Mouse (Mus musculus) limb, embryonic 14.5 days (tissue): ENCODE data around the gene Prr5. TPM values are rescaled to one million over a fixed set of nuclear protein-coding genes. Genes with fewer than 3 reads are reported as not detected.

Experiments used
- ATAC-seq: fragments of 200-750 bp; cut with Nextera tagmentation; 2 replicates; pipeline ENCODE4 v1.8.0; 2017; ENCODE audit warnings: low read depth, moderate number of reproducible peaks, moderate TSS enrichment; ENCODE audit not compliant: low FRiP score
- DNase-seq: peaks from one replicate; pipeline ENCODE4 v3.0.0-alpha.2; 2015; ENCODE audit warnings: low spot score
- H3K27ac ChIP-seq: fragments of 300-500 bp; sonication (generic); replicated peaks from 2 replicates; pipeline ENCODE4 v1.5.1; 2014; ENCODE audit warnings: low read depth, mild to moderate bottlenecking, low read length, moderate library complexity, mixed read lengths
- H3K27me3 ChIP-seq: fragments of 300-500 bp; sonication (generic); 2 replicates; pipeline ENCODE4 v1.6.1; 2014; ENCODE audit warnings: low read length, mixed read lengths; ENCODE audit not compliant: control insufficient read depth, insufficient read depth
- H3K36me3 ChIP-seq: fragments of 300-500 bp; sonication (generic); 2 replicates; pipeline ENCODE4 v1.6.1; 2014; ENCODE audit warnings: mild to moderate bottlenecking, low read length, moderate library complexity, mixed read lengths; ENCODE audit not compliant: control insufficient read depth, insufficient read depth
- H3K4me1 ChIP-seq: fragments of 300-500 bp; sonication (generic); 2 replicates; pipeline ENCODE4 v1.6.1; 2014; ENCODE audit warnings: antibody characterized with exemption, low read length, mixed read lengths; ENCODE audit not compliant: control insufficient read depth, insufficient read depth
- H3K4me2 ChIP-seq: fragments of 300-500 bp; sonication (generic); replicated peaks from 2 replicates; pipeline ENCODE4 v1.6.1; 2014; ENCODE audit warnings: low read depth, mild to moderate bottlenecking, low read length, moderate library complexity; ENCODE audit not compliant: severe bottlenecking
- H3K4me3 ChIP-seq: fragments of 300-500 bp; sonication (generic); replicated peaks from 2 replicates; pipeline ENCODE4 v1.5.1; 2014; ENCODE audit warnings: low read length
- H3K9ac ChIP-seq: fragments of 300-500 bp; sonication (generic); 2 replicates; pipeline ENCODE4 v1.6.1; 2014; ENCODE audit warnings: mild to moderate bottlenecking, low read depth, low read length, moderate library complexity; ENCODE audit not compliant: severe bottlenecking
- H3K9me3 ChIP-seq: fragments of 300-500 bp; sonication (generic); 2 replicates; pipeline ENCODE4 v1.6.1; 2016; ENCODE audit warnings: low read length; ENCODE audit not compliant: control insufficient read depth
- POLR2A ChIP-seq: fragments of 200-500 bp; IDR thresholded peaks from 2 replicates; pipeline ENCODE4 v1.8.0; 2012; ENCODE audit warnings: inconsistent platforms, mild to moderate bottlenecking, moderate library complexity, borderline replicate concordance; ENCODE audit not compliant: insufficient read depth, insufficient read length; ENCODE audit errors: extremely low read depth
- WGBS: fragments of 180-500 bp; shearing (Covaris S2); extraction: QIAGEN DNeasy Blood & Tissue Kit; methylation state at CpG from one replicate; pipeline ENCODE4 v1.1.7; 2014; 5-methylcytosine and 5-hydroxymethylcytosine counted together
- polyA plus RNA-seq, 2 experiments: library from polyadenylated mRNA; depleted of rRNA in 1 of 2; stranded (reverse) in 1 of 2; unstranded in 1 of 2; fragments of >200 nt; fragmentation: Nextera tagmentation in 1 of 2; extraction: Ambion mirVana in 1 of 2; gene quantifications; 2 replicates each; pipeline versions ENCODE4 v1.2.1 to v1.2.3; 2012 to 2014

The Prr5 gene
- polyA plus RNA-seq, 2 experiments: 29.7 to 41.4 TPM

DNA sequence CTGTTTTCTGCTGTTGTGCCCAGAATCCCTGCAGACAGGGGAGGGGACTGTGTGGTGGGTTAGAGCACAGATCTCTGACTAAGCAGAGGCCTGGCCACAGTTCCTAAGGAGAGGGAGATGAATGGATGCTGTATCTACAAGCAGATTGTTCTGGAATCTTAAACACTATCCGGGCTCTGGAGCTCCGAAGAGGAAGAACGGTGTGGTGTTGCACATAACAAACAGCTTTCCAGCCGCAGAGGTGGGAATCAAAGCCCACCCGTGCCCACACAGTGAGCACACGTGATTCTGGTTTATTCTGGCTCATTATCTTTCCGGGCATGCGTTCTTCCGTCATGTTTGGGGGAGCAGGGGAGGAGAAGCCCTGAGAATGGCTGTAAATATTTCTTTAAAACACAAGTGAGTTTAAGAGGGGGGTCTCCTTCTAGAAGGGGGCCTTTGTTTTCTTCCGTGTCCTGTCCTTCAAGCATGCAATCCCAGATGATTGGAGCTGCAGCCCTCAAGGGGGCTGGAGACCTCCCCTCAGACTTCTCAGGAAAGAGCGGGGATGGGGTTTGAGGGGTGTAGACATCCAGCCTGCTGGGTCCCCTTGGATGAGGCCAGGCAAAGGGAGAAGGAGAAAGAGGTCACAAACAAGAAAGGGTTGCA is 67.0 kb downstream of the Prr5 start:
- Histone ChIP-seq H3K4me3 (no peak overlapping the region), H3K9ac (no peak overlapping the region), H3K27ac (no peak overlapping the region), H3K9me3 (no peaks in the 10 kb centered on the region), H3K36me3 (no peaks in the 10 kb centered on the region), H3K4me1 (no peaks in the 10 kb centered on the region), H3K27me3 (no peaks in the 10 kb centered on the region), H3K4me2 (no peak overlapping the region)
- no peak for DNase-seq
- no peak for TF ChIP-seq POLR2A
- no peak for ATAC-seq
- WGBS: 46% methylated on average over 11 of the region's 11 CpGs

DNA sequence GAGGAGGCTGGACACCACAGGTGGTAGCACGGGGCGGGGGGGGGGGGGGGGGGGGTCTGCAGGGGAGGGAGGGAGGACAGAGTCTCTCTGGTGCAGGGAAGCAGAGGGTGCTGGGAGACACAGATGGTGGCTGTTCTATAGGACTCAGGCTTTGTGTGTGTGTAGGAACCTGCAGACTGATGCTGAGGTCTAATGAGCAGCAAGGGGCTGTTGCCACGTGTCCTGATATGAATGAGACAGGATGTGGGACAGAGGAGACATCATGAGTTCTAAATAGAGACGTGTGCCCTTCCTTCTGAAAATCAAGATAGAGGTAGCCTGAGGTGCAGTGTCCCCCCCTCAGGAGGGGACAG is 67.5 kb downstream of the Prr5 start:
- no peak for ATAC-seq
- DNase-seq: no peak
- Histone ChIP-seq H3K4me1 (no peaks in the 10 kb centered on the region), H3K4me3 (no peak overlapping the region), H3K9ac (no peak overlapping the region), H3K4me2 (no peak overlapping the region), H3K27me3 (no peaks in the 10 kb centered on the region), H3K36me3 (no peaks in the 10 kb centered on the region), H3K9me3 (no peaks in the 10 kb centered on the region), H3K27ac (no peak overlapping the region)
- TF ChIP-seq POLR2A: no peak
- 50% methylated on average over 2 of the region's 4 CpGs for WGBS

DNA sequence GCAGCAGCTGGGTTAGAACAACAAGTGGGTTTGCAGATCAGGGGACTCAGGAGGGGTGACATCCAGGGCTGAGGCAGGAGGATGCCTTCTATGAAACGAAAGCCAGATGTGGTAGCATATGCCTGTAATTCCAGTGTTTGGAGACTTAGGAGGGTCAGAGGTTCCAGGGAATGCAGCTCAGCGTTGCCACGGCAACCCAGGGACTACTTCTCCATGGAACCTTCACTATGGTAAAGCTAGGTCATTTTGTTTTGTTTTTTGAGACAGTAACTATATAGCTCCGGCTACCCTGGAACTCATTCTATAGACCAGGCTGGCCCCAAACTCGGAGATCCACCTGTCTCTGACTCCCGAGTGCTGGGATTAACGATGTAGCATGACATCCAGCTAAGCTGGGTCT is 68.8 kb downstream of the Prr5 start:
- H3K27me3 ChIP-seq: no peaks in the 10 kb centered on the region
- DNase-seq (no peak), ATAC-seq (no peak)
- no peaks in the 10 kb centered on the region for H3K36me3 ChIP-seq
- TF ChIP-seq POLR2A: no peak
- H3K9me3 ChIP-seq: no peaks in the 10 kb centered on the region
- H3K4me3 ChIP-seq: no peak overlapping the region
- H3K9ac ChIP-seq: no peak overlapping the region
- H3K4me1 ChIP-seq: no peaks in the 10 kb centered on the region
- no peak overlapping the region for H3K27ac ChIP-seq
- H3K4me2 ChIP-seq: no peak overlapping the region
- 90% methylated on average over 7 of the region's 7 CpGs for WGBS

DNA sequence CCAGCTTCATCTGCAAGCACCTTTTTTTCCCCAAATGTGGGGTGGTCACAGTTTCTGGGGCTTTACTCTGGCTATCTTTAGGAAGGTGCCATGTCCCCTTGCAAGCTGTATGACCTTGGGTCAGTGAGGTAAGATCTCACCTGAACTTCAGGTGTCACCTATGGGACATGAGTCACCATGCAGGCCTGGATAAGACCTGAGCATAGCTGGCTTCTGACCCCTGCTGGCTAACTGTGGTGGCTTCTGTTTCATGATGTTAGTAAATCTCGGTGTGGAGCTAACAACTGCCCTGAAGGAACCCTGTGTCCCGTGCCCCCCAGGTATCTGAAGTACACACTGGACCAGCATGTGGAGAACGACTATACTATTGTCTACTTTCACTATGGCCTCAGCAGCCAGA is 72.2 kb downstream of the Prr5 start:
- H3K9me3 ChIP-seq: no peaks in the 10 kb centered on the region
- no peak for TF ChIP-seq POLR2A
- H3K27ac ChIP-seq: no peak overlapping the region
- 84% methylated on average over 3 of the region's 3 CpGs for WGBS
- no peak overlapping the region for H3K9ac ChIP-seq
- H3K36me3 ChIP-seq: no peaks in the 10 kb centered on the region
- no peak overlapping the region for H3K4me3 ChIP-seq
- no peak overlapping the region for H3K4me2 ChIP-seq
- ATAC-seq: no peak
- no peaks in the 10 kb centered on the region for H3K27me3 ChIP-seq
- no peaks in the 10 kb centered on the region for H3K4me1 ChIP-seq
- no peak for DNase-seq

DNA sequence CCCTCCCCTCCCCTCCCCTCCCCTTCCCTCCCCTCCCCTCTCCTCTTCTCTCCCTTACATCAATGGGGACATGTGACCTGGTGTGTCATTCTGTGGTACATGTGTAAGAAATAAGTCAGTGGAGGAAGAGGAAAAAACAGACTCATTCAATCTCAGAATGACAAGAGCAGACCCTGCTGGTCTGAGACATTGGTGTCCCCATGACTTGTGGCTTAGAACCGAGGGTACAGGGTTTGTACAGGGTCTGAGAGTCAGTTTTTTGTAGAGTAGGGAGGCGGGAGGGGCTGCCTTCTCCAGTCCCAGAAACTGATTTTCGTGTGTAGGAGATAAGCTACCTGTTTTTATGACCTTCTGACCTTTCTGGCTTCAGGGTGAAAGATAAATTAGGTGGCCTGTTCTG is 73.9 kb downstream of the Prr5 start:
- Histone ChIP-seq H3K9ac (no peak overlapping the region), H3K27ac (no peak overlapping the region), H3K36me3 (no peaks in the 10 kb centered on the region), H3K4me1 (no peaks in the 10 kb centered on the region), H3K27me3 (no peaks in the 10 kb centered on the region), H3K9me3 (no peaks in the 10 kb centered on the region), H3K4me3 (no peak overlapping the region), H3K4me2 (no peak overlapping the region)
- TF ChIP-seq POLR2A: no peak
- no peak for DNase-seq
- 19% methylated on average over 3 of the region's 3 CpGs for WGBS
- no peak for ATAC-seq

DNA sequence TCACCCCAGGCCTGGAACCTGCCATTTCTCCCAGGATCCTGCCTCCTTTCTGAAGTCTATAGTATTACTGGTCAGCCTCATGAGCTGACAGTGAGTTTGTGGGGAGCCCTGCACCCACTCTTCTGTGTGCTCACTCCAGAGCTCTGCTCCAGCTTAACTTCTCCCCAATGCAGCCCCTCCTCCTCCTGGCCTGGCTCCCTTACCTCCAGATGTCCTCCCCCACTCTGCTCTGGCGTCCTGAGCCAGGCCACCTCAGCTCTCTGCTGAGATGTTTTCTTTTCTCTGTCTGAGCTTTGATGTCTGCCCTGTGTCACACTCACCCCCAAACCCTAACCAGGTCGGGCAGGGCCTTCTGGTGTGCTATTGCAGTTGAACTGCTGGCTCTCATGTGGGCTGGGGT is 74.9 kb downstream of the Prr5 start:
- no peak overlapping the region for H3K9ac ChIP-seq
- DNase-seq (no peak), ATAC-seq (no peak)
- no peak overlapping the region for H3K27ac ChIP-seq
- no peaks in the 10 kb centered on the region for H3K27me3 ChIP-seq
- H3K4me2 ChIP-seq: no peak overlapping the region
- H3K9me3 ChIP-seq: no peaks in the 10 kb centered on the region
- H3K4me3 ChIP-seq: no peak overlapping the region
- TF ChIP-seq POLR2A: no peak
- no peaks in the 10 kb centered on the region for H3K36me3 ChIP-seq
- no peaks in the 10 kb centered on the region for H3K4me1 ChIP-seq
- 4% methylated on average over 2 of the region's 2 CpGs for WGBS
